Mouse (Mus musculus) lung, adult 2 months (tissue): Measurements from ENCODE around the gene Nepro.

ENCODE experiments used
- CTCF ChIP-seq: fragments of 200-500 bp; IDR thresholded peaks from 2 replicates; pipeline ENCODE4 v1.5.1; 2011; ENCODE audit warnings: mild to moderate bottlenecking, low read length, control low read depth; ENCODE audit not compliant: insufficient read depth
- POLR2A ChIP-seq: fragments of 200-500 bp; IDR thresholded peaks from 2 replicates; pipeline ENCODE4 v1.6.1; 2011; ENCODE audit warnings: low read depth, mild to moderate bottlenecking, control low read depth, low read length, borderline replicate concordance; ENCODE audit errors: extremely low read depth

DNA sequence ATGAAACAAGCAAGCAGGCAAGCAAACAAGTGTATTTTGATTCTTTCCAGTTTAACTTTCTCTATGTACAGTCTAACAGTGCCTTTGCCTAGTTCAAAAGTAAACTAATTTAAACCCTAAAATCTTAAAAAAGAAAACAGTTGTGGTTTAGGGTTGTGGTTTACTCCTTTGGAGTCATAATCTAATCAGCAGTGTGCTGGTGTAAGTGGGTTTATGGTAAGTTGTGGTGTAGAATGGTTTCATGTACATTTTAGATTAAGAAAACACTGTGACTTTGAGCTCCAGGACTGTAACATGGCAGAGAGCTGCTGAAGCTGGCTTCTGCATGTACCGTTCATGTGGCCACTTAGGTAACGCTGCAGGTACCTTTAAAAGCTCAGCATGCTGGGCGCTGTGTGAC, 3.4 kb downstream of the Nepro start:
- TF ChIP-seq CTCF (no peak), POLR2A (no peak)
